Mouse (Mus musculus) NIH3T3 (cell line): ENCODE measurements around the gene Tnrc6b.

ENCODE experiments used
- DNase-seq: peaks from one replicate; pipeline ENCODE4 v3.0.0-alpha.2; 2012; ENCODE audit warnings: low read depth

Tnrc6b gene

GRCm38 (mm10) chr15:80736553-80736952 is 25.4 kb downstream of the Tnrc6b start:
- no peak for DNase-seq

DNA sequence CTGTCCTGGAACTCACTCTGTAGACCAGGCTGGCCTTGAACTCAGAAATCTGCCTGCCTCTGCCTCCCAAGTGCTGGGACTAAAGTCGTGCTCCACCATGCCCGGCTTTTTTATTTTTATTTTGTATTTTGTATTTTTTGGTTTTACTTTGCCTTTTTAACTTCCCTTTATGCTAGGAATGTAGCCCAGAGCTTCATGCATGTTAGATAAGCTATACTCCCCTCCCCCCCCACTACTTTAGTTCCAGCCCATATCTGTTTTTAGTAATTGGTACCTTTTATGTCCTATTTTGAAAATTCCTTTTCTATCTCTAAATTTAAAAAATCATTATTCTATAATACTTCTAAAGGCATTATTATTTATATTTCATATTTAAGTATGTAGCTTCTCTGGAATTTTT is 27.1 kb downstream of the Tnrc6b start:
- DNase-seq: no peak

- no peak for DNase-seq
Measured at GRCm38 (mm10) chr15:80739972-80740371, 28.9 kb downstream of the Tnrc6b start.

- DNase-seq: no peak
Measured at GRCm38 (mm10) chr15:80741836-80742235, 30.7 kb downstream of the Tnrc6b start.

GRCm38 (mm10) chr15:80742991-80743474 is 31.9 kb downstream of the Tnrc6b start:
- DNase-seq: no peak

DNA sequence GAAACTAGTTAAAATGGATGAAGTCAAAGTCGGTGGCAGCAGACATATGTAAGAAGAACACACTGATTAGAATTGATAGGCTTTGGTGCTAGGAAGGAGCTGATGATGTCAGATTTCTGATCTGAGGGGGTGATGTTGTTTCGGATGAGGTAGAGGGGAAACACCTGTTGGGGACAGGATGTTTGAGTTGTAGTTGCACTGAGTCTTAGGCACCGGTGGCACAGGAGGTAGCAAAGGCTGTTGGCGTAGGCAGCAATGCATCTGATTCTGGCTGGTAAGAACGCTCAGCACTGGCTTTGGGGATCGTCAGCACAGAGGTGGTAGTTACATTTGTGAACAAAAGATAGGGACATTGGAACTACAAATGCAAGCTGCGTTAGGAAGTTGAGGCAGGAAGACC is 32.5 kb downstream of the Tnrc6b start:
- DNase-seq: no peak

- no peak for DNase-seq
Measured at GRCm38 (mm10) chr15:80744667-80745422, 33.7 kb downstream of the Tnrc6b start.

GRCm38 (mm10) chr15:80748979-80749378 is 37.9 kb downstream of the Tnrc6b start:
- no peak for DNase-seq

DNA sequence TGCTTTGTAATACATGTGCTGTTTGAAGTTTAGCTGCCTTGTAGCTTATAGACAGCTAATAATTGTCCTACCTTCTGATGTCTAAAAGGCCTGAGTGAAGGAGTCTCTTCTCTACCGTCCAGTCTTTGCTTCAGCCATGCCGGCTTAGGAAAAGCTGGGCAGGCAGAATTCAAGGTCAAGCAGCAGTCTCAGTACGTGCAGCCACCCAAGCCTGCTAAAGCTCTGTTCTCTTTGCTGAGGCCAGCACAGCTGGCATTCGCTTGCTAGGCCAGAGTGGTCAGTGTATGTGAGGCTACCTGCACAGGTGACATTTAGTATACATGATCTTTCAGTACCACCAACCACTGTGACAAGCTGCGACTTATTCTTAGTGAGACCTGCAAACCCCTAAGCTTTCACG is 42.2 kb downstream of the Tnrc6b start:
- DNase-seq: no peak

DNA sequence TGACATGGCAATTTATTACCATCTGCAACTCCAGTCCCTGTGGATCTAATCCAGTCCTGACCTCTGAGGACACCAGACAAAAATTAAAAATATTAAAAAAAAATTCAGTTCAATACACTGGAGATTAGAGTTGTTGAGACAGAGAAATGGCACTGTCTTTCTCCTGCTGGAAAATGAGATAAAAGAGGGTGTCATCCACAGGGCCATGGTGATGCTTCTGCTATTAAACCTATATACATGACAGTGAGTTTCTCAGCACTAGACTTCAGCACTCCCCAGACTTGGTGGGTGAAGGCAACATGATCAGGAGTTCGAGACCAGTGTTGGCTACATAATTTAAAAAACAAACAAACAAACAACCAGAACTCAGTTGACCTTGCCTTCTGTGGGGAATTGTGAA is 43.0 kb downstream of the Tnrc6b start:
- no peak for DNase-seq

DNA sequence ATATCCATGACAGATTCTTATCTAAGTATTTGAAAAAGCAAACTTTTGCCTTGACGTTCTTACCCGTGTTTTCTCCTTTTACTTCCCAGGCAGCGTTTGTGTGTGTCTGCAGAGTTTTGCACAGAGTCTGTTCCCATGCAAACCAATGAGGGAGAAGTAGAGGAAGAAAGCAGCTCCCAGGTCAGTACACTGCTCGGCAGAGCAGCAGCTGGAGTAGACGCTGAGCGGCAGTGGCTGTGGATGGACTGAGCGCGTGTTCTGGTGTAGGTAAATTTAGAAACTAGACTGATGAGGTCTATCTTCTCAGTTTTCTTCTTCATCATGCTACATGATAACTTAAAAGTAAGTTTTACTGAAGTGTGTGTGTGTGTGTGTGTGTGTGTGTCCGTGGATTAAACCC is 48.3 kb downstream of the Tnrc6b start:
- DNase-seq: no peak

- DNase-seq: no peak
Measured at GRCm38 (mm10) chr15:80760504-80760903, 49.4 kb downstream of the Tnrc6b start.

DNA sequence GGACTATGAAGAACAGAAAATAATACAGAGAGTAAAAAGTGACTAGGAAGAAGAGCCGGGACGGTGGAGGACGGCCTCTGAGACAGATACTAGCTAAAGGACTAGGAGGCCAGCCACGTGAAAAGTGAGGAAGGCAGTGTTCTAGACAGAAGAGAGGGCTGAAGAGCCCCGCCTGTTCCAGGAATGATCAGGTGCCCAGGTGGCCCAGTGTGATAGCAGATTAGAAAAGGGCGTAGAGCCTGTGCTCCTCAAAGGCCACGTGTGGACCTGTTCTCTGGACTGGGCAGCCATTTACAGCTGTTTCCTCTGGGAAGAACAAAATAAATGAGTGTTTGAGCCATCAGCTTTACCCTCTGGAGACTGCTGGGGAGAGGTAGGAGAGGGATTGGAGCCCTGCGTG is 49.8 kb downstream of the Tnrc6b start:
- DNase-seq: no peak

DNA sequence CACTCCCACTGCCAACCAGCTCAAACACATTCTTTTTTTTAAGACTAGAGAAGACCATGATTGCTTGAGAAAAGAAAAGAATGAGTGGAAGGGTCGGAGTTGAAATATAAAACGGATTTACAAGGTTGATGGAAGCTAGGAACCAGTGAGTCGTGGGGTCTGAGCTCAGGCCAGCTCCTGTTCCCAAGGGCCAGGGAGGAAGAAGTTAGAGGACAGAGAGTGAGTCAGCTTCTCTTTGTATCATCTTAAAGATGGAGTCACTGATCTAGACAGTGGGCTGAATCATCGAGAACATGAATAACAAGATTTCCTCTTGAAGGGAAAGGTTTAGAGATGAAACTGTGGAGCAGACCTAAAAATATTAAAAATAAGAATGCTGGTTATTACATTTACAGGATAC is 51.5 kb downstream of the Tnrc6b start:
- peak; percentile 62 for DNase-seq

GRCm38 (mm10) chr15:80764666-80765065 is 53.6 kb downstream of the Tnrc6b start:
- no peak for DNase-seq

DNA sequence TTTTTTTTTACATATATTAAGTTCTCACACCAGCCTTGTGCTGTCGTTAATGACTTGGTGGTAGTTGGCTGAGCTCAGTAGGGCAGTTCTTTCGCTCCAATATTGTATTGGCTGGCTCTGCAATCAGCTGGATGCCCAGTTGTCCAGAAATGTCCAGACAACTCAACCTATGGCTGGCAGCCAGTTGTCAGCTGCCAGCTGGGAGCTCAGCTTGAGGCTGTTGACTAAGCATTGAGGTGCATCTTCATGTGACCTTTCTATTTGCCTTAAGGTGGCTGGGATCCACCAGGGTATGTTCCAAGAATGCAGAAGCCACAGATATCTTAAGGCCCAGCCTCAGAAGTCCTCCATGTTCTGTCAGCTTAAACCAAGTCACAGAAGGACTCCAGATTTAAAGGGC is 54.3 kb downstream of the Tnrc6b start:
- DNase-seq: peak; percentile 49

GRCm38 (mm10) chr15:80768216-80768615 is 57.1 kb downstream of the Tnrc6b start:
- DNase-seq: peak; percentile 63

DNA sequence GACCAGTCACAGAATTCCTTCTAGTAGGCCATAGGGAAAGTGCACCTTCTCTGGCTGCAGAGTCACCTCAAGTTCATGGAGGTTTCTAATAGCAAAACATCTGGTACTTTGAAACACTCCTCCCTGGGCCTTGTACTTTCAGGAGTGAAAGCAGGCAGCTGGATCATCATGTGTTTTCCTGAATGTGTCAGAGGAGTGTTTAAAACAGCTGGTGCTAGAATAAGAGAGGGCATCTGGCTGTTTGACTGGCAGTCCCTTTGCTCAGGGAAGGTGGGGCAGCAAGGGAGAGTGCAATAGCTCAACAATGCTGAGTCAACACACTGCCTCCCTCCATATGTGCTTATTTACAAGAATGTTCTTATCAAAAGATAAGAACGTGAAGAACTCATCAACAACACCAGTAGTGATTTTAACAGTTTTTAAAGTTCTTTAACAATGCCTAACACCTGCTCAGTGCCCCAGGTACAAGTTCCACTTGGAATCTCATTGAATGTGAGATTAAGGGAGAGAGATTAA is 60.9 kb downstream of the Tnrc6b start:
- peak; percentile 46 for DNase-seq

DNA sequence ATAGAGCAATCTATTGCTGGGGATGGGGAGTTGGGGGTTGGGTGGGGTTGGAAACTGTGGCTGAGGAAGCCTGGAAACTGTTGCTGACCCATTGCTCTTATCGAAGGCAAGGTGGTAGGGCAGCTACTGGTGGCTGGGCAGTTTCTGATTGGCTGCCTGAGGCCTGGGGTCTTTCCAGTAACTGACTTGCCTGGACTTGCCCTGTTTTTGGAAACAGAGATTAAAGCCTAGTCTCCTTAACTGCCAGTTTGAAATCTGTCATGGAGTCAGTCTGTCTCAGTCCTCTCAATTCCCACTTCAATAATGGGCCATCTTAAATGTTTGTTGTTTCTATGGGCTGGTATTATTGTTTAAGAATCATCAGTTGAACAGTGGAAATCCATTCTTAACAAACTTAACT is 63.6 kb downstream of the Tnrc6b start:
- no peak for DNase-seq

- DNase-seq: peak; percentile 87
Measured at GRCm38 (mm10) chr15:80779006-80779405, 67.9 kb downstream of the Tnrc6b start.

GRCm38 (mm10) chr15:80780154-80780751 is 69.1 kb downstream of the Tnrc6b start:
- no peak for DNase-seq

DNA sequence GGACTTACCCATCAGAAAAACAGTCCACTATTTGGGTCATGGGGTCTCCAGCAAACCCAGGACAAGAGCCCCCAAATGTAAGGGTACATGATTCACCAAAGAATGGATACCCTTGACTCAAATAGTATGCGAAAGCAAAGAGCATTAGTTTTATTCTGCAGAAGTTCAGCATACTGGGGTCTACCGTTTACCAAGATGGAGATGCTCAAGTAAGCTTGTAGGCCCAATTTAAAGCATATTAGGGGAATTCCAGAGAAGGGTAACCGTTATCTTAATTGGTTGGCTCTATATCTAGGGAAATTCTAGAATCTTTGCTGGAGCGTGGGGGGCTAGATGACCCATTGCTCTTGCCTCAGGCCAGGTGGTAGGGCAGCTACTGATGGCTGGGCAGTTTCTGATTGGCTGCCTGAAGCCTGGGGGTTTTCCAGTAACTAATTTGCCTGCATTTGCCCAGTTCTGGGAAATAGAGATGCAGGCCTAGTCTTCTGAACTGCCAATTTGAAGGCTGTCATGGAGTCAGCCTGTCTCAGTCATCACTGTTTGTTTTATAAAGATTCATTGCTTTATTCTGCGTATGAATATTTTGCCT is 70.2 kb downstream of the Tnrc6b start:
- no peak for DNase-seq

DNA sequence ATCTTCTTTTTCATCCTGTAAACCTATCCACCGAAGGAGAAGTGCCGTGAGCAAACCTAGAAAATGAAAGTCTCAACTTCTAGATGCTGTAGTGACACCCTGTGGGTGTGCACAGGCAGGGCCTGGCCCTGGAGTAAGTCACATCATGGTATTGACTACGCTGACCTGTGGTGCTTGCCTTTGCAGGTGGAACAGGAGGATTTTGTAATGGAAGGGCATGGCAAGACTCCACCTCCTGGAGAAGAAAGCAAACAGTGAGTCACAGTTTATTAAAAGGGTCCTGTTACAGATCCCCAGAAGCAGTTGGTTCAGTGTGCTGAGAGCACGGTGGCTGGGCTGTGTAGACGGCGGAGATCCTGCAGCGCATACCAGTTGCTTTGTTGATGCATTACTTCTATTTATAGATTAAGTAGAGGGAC is 73.4 kb downstream of the Tnrc6b start:
- peak; percentile 29 for DNase-seq
